Mouse (Mus musculus) small intestine, adult 2 months (tissue): ENCODE results near the gene Myh11.

Source experiments
- CTCF ChIP-seq: fragments of 200-500 bp; IDR thresholded peaks from 2 replicates; pipeline ENCODE4 v1.5.1; 2012; ENCODE audit warnings: low read depth, mild to moderate bottlenecking, control low read depth, inconsistent platforms, low read length, moderate library complexity, mixed read lengths; ENCODE audit not compliant: insufficient replicate concordance, insufficient read length; ENCODE audit errors: extremely low read depth
- POLR2A ChIP-seq: fragments of 200-500 bp; IDR thresholded peaks from 2 replicates; pipeline ENCODE4 v1.6.1; 2012; ENCODE audit warnings: low read depth, mild to moderate bottlenecking, control low read depth, inconsistent platforms, low read length, moderate library complexity

GRCm38 (mm10) chr16:14295291-14295690 lies 4.1 kb upstream of the Myh11 start:
- TF ChIP-seq POLR2A (no peak), CTCF (no peak)
